Mouse (Mus musculus): Measurements from ENCODE around the gene Enoph1. TPM values are rescaled to one million over a fixed set of nuclear protein-coding genes. Genes with fewer than 3 reads are reported as not detected.

Enoph1 gene
- 52.3 and 53.4 TPM in 2 replicates for polyA plus RNA-seq (2015; fragmentation: Nextera tagmentation; extraction: Ambion mirVana)

DNA sequence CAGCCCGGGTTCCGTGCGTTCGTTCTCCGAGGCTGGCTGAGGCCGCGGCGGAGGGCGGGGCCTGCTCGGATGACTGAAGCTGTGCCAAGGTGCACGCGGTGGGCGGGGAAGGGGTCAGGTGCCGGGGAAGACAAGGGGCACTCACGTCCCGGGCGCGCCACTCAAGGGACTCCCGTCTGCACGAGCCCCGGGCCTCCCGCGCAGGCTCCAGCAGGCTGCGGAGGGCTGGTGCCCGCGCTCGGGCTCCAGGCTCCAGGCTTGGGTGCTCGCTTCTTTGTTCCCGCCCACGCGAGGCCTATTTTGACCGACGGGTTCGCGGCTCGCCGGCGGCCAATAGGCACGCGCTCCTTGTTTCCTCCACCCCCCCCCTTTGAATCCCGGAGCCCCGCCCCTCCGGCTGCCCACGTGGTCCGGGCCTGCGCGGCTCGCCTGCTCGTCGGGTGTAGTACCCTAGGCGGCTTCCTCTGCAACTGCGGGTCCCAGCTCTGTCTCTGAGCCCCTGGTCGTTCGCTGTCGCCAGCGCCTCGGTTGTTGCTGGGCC lies at the start of gene Enoph1, which contains the start of gene Hnrnpdl:
Enoph1 (plus strand) TSS at position 384 of the 541 bp plus-strand sequence.
Hnrnpdl (minus strand) TSS at position 63 of the 541 bp plus-strand sequence.
- WGBS, result under 1% methylated on average over 57 of the region's 57 CpGs
- H3K27ac ChIP-seq (replicated peaks), result peak within 1 kb of the TSS; percentile 99
- peaks cover 4% of the 10 kb centered on the region for H3K36me3 ChIP-seq
- H3K27me3 ChIP-seq (replicated peaks), result no peaks in the 10 kb centered on the region
- H3K4me2 ChIP-seq, result peak within 1 kb of the TSS; percentile 89
- peaks cover 60% of the 10 kb centered on the region for H3K4me1 ChIP-seq
- H3K4me3 ChIP-seq (replicated peaks), result peak within 1 kb of the TSS; percentile 93
- H3K9me3 ChIP-seq (replicated peaks), result no peaks in the 10 kb centered on the region
- peak within 1 kb of the TSS; percentile 99 for H3K9ac ChIP-seq (replicated peaks)
- ATAC-seq (ENCODE audit: low FRiP score), result peak; percentile 90

DNA sequence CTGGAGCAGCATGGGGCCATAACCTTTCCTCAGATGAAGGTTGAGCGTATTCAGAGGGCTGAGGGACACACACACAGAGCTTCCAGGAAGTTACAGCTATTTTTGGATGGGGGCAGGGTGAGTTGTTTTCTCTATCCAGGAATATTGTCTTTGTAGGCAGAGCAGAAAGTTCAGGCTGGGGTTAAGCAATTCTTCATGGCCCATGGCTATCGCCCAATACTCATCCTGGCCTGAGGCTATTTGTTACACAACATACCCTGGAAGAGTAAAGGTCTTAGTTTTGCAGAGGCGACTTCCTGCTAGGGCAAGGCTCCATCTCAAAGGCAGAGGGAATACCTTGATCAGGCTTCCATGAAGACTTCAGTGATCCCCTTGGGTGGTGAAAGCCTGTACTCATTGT lies 45.6 kb upstream of the Enoph1 start:
- Histone ChIP-seq H3K4me1 (no peaks in the 10 kb centered on the region), H3K9ac (replicated peaks) (no peak overlapping the region), H3K27ac (replicated peaks) (no peak overlapping the region), H3K27me3 (replicated peaks) (no peaks in the 10 kb centered on the region), H3K9me3 (replicated peaks) (0 out of 2 replicates have a peak, but pooled peaks cover 6% of the 10 kb centered on the region), H3K4me3 (replicated peaks) (no peak overlapping the region), H3K36me3 (no peaks in the 10 kb centered on the region), H3K4me2 (no peak overlapping the region)
- WGBS, result 77% methylated on average over 3 of the region's 3 CpGs
- ATAC-seq (ENCODE audit: low FRiP score), result no peak

DNA sequence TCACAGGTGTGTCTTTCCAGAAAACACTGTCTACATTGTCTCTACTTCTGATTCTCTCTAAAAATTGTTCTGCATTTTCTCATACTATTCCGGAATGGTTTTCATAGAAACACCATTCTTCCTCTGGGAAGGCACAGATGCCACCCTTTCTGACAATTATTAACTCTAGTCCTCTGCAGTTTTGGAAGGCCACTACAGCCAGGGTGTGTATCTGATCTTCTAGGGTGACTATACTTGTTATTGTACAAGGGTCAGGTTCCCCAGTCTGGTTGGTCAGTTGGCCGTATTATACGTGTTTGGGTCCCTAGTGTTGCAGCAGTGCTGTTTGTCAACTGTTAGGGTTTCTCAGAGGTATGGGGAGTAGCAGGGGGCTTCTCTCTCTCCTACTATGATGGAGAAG lies 45.1 kb upstream of the Enoph1 start:
- no peaks in the 10 kb centered on the region for H3K36me3 ChIP-seq

DNA sequence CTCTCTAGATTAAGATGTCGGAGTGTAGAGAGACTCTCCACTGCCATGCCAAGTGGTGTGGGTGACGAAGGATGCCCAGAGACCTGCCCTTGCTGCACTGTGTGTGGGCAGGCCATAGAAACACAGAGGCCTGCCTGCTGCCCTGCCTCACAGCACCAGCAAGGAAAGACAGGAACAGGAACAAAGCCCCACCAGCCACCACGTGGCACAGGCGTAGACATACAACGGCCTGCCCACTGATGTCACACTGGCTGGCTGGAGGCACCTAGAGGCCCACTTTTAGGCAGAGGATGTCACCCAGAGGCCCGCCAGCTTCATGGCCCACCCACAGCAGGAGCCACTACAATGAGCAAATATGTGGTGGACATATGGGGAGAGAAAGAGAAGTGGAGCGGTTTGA lies 39.7 kb upstream of the Enoph1 start:
- no peak for ATAC-seq (ENCODE audit: low FRiP score)
- Histone ChIP-seq H3K27me3 (replicated peaks) (no peaks in the 10 kb centered on the region), H3K9ac (replicated peaks) (no peak overlapping the region), H3K4me1 (no peaks in the 10 kb centered on the region), H3K4me3 (replicated peaks) (no peak overlapping the region), H3K36me3 (no peaks in the 10 kb centered on the region), H3K27ac (replicated peaks) (no peak overlapping the region), H3K4me2 (no peak overlapping the region), H3K9me3 (replicated peaks) (0 out of 2 replicates have a peak, but pooled peaks cover 6% of the 10 kb centered on the region)
- 73% methylated on average over 7 of the region's 7 CpGs for WGBS

More for the DNA sequence above, 45.1 kb upstream of the Enoph1 start:
- WGBS, result 96% methylated on average over 3 of the region's 3 CpGs
- ATAC-seq (ENCODE audit: low FRiP score), result no peak
- Histone ChIP-seq H3K27me3 (replicated peaks) (no peaks in the 10 kb centered on the region), H3K4me2 (no peak overlapping the region), H3K9me3 (replicated peaks) (0 out of 2 replicates have a peak, but pooled peaks cover 6% of the 10 kb centered on the region), H3K27ac (replicated peaks) (no peak overlapping the region), H3K9ac (replicated peaks) (no peak overlapping the region), H3K4me1 (no peaks in the 10 kb centered on the region), H3K4me3 (replicated peaks) (no peak overlapping the region)

DNA sequence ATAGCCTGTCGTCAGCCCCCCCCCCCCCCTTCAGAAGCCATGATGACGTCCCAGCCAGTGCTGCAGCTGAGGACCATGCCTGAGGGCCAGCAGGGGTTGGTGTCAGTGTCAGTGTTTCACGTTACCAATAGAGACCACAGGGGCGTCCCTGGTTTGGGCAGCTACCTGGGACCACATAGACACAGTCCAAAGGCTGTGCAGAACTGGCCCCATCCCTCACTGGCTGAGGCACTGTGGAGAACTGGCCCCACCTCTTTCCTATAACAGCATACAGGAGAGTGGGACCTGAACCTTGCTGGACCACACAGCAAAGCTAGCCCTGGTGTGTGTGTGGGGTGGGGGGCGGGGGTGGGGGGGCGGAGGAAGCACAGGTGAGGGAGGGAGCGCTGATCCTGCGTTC lies 39.3 kb upstream of the Enoph1 start:
- WGBS, result 53% methylated on average over 8 of the region's 8 CpGs
- ATAC-seq (ENCODE audit: low FRiP score), result no peak

DNA sequence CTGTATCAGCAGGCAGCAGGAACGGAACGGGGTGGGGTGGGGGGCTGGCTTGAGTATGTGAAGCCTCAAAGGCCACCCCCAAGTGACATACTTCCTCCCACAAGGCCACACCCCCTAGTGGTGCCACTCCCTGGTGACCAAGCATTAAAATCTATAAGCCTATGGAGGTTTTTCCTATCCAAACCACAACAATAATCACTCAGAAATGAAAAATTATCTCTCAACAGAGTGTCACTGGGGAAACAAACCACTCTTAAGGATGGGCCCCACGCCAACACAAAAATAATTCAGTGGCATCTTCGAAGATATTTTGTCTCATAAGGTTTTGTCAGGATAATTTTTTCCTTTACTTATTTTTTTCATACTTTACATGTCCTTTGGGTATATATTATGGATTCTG lies 35.9 kb upstream of the Enoph1 start:
- ATAC-seq (ENCODE audit: low FRiP score), result no peak
- Histone ChIP-seq H3K27ac (replicated peaks) (no peak overlapping the region), H3K9ac (replicated peaks) (no peak overlapping the region), H3K36me3 (no peaks in the 10 kb centered on the region), H3K4me1 (no peaks in the 10 kb centered on the region), H3K27me3 (replicated peaks) (no peaks in the 10 kb centered on the region), H3K4me2 (no peak overlapping the region), H3K4me3 (replicated peaks) (no peak overlapping the region), H3K9me3 (replicated peaks) (no peaks in the 10 kb centered on the region)
- WGBS, result 91% methylated on average over 4 of the region's 4 CpGs

More for the DNA sequence above, 39.3 kb upstream of the Enoph1 start:
- Histone ChIP-seq H3K36me3 (no peaks in the 10 kb centered on the region), H3K4me1 (no peaks in the 10 kb centered on the region), H3K9ac (replicated peaks) (no peak overlapping the region), H3K27me3 (replicated peaks) (no peaks in the 10 kb centered on the region), H3K4me3 (replicated peaks) (no peak overlapping the region), H3K9me3 (replicated peaks) (0 out of 2 replicates have a peak, but pooled peaks cover 6% of the 10 kb centered on the region), H3K27ac (replicated peaks) (no peak overlapping the region), H3K4me2 (no peak overlapping the region)

DNA sequence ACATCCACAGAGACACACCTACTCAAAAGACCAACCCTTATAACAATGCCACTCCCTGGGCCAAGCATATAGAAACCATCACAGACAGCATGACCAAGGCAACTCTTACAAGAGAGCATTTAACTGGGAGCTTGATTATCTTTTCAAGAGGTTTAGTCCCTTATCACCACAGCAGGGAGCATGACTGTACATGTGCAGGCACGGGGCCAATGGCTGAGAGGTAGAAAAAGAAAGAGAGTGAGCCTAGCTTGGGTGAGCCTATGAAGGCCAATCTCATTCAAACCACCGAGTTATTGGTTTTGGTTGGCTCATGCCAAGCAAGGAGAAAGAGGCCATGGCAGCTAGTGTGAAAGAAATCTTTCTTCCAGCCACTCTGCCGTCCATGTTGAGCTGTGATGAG lies 34.4 kb upstream of the Enoph1 start:
- no peak overlapping the region for H3K9ac ChIP-seq (replicated peaks)
- 71% methylated on average over 3 of the region's 3 CpGs for WGBS
- no peaks in the 10 kb centered on the region for H3K9me3 ChIP-seq (replicated peaks)
- H3K4me2 ChIP-seq, result no peak overlapping the region
- no peaks in the 10 kb centered on the region for H3K4me1 ChIP-seq
- no peaks in the 10 kb centered on the region for H3K36me3 ChIP-seq
- H3K27me3 ChIP-seq (replicated peaks), result no peaks in the 10 kb centered on the region
- no peak for ATAC-seq (ENCODE audit: low FRiP score)
- H3K27ac ChIP-seq (replicated peaks), result no peak overlapping the region
- no peak overlapping the region for H3K4me3 ChIP-seq (replicated peaks)

DNA sequence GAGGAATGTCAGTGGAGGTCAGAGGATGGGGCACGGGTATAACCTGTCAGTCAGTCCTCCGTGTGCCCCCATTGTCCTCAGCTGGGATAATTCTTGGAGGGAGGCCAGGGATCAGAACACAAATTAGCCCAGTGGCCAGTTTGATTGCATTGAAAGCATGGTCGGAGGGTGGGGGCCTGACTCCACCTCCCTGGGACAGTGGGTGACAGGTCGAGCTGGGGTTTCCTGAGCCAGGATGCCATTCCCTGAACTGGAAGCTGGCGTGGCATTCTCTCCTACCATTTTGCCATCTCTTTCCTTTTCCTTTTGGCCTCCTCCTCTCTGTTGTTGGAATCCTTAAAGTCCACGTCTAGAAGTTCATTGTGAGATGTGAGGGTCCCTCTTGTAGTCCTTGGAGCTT lies 33.9 kb upstream of the Enoph1 start:
- Histone ChIP-seq H3K4me2 (no peak overlapping the region), H3K27me3 (replicated peaks) (no peaks in the 10 kb centered on the region), H3K9ac (replicated peaks) (no peak overlapping the region), H3K27ac (replicated peaks) (no peak overlapping the region), H3K4me1 (no peaks in the 10 kb centered on the region), H3K4me3 (replicated peaks) (no peak overlapping the region), H3K9me3 (replicated peaks) (no peaks in the 10 kb centered on the region), H3K36me3 (no peaks in the 10 kb centered on the region)
- no peak for ATAC-seq (ENCODE audit: low FRiP score)
- 78% methylated on average over 6 of the region's 6 CpGs for WGBS

DNA sequence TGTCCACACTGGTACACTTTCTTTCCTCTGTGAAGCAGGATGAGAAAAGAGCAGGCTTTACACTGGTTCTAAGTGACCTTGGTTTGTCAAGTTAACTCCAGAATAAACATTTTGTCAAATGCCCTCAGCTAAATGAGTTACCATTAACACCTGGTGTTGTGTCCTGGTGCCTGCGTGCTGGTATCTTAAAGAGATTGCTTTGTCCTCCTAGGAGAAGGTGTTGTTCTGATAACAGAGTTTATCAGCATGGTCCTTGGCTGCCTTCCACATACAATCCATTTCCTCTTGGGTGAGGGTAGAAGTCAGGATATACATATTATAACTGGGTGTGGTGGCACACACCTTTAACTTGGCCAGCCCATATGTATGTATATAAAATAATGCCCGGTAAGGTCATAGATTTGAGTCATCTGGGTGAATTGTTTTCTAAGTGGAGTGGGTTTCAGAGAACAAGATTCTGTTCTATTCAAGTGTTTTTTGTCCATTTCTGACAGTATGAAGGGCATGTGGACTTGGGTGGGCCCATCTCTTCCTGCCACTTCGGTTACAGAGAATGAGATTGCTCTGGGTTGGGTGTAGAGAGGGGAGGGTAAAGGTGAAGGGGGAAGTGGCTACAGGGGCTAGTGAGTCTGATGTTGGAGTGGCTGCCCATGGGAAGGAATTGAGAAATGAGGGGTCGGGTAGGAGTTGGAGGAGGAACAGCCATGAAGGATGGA lies 33.3 kb upstream of the Enoph1 start:
- Histone ChIP-seq H3K27me3 (replicated peaks) (no peaks in the 10 kb centered on the region), H3K27ac (replicated peaks) (no peak overlapping the region), H3K36me3 (no peaks in the 10 kb centered on the region), H3K9me3 (replicated peaks) (no peaks in the 10 kb centered on the region), H3K9ac (replicated peaks) (no peak overlapping the region), H3K4me1 (no peaks in the 10 kb centered on the region), H3K4me3 (replicated peaks) (no peak overlapping the region), H3K4me2 (no peak overlapping the region)
- 88% methylated on average over 4 of the region's 4 CpGs for WGBS
- no peak for ATAC-seq (ENCODE audit: low FRiP score)

DNA sequence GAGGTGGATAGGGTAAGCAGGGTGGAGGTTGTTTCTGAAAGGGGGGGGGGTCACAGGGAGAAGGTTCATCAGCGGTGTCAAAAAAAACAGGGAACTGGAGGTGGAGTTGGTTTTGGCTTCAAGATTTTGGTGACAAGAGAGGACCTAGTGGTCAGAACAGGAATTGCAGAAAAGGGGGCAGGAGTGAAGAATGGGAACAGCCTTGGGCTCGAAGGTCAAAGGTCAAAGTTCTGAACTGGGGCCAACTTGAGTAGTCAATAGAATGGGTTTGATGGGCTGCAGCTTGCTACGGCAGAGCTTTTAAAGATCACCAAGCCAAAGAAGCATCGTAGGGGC lies 32.8 kb upstream of the Enoph1 start:
- ATAC-seq (ENCODE audit: low FRiP score), result no peak
- Histone ChIP-seq H3K4me2 (no peak overlapping the region), H3K9me3 (replicated peaks) (no peaks in the 10 kb centered on the region), H3K27ac (replicated peaks) (no peak overlapping the region), H3K4me1 (no peaks in the 10 kb centered on the region), H3K36me3 (no peaks in the 10 kb centered on the region), H3K4me3 (replicated peaks) (no peak overlapping the region), H3K9ac (replicated peaks) (no peak overlapping the region), H3K27me3 (replicated peaks) (no peaks in the 10 kb centered on the region)
- WGBS, result 75% methylated on average over 4 of the region's 4 CpGs

DNA sequence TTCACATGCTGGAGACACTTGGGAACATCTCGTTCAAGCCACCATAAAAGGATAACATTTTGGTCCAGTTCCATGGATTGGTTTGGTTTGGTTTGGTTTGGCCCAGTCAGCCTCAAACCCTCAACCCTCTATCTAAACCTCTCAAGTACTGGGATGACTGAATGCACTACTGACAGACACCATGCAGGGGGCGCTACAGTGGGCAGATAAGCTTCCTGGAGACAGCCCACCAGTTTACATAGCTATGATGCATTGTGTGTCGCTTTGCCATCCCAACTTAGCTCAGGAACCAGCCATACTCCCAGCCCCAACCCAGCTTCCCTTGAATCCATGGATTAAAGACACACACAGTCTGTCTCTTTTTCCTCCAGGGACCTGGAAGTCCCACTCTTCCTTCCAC lies 31.3 kb upstream of the Enoph1 start:
- WGBS, result 62% methylated on average over 3 of the region's 3 CpGs
- no peaks in the 10 kb centered on the region for H3K4me1 ChIP-seq
- no peaks in the 10 kb centered on the region for H3K36me3 ChIP-seq
- no peak overlapping the region for H3K27ac ChIP-seq (replicated peaks)
- no peak overlapping the region for H3K4me3 ChIP-seq (replicated peaks)
- no peak for ATAC-seq (ENCODE audit: low FRiP score)
- no peak overlapping the region for H3K4me2 ChIP-seq
- H3K9ac ChIP-seq (replicated peaks), result no peak overlapping the region
- no peaks in the 10 kb centered on the region for H3K27me3 ChIP-seq (replicated peaks)
- no peaks in the 10 kb centered on the region for H3K9me3 ChIP-seq (replicated peaks)

DNA sequence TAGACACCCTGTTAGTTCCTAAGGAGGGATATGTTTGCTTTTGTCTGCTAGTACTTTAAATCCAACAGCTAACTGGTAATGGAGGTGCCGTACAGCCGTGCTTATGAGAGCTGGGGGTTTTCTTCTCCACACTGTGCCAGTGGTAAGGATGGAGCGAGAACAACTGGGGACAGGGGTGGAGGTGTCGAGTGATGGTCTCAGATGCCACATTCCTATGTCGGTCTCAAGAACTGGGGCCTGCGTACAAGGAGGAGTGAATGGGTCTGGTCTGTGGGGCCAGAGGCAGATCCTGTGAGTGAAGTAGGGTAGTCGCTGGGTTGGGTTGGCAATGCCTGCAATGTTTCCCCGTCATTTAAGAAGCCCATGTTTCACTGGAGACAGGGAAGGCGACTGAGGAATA lies 27.2 kb upstream of the Enoph1 start:
- WGBS, result 94% methylated on average over 9 of the region's 9 CpGs

More for the DNA sequence above, 27.2 kb upstream of the Enoph1 start:
- ATAC-seq (ENCODE audit: low FRiP score), result no peak
- no peaks in the 10 kb centered on the region for H3K27me3 ChIP-seq (replicated peaks)
- no peak overlapping the region for H3K27ac ChIP-seq (replicated peaks)
- H3K9me3 ChIP-seq (replicated peaks), result no peaks in the 10 kb centered on the region
- H3K36me3 ChIP-seq, result no peaks in the 10 kb centered on the region
- no peak overlapping the region for H3K9ac ChIP-seq (replicated peaks)
- no peak overlapping the region for H3K4me3 ChIP-seq (replicated peaks)
- H3K4me2 ChIP-seq, result no peak overlapping the region
- H3K4me1 ChIP-seq, result no peaks in the 10 kb centered on the region

All from neural tube, embryonic 15.5 days (tissue).